Mouse (Mus musculus) heart, embryonic 12.5 days (tissue): ENCODE data around the gene Spop. TPM values are rescaled to one million over a fixed set of nuclear protein-coding genes. Genes with fewer than 3 reads are reported as not detected.

ENCODE experiments used
- ATAC-seq: fragments of 200-750 bp; cut with Nextera tagmentation; 2 replicates; pipeline ENCODE4 v1.8.0; 2017; ENCODE audit warnings: moderate TSS enrichment, moderate library complexity; ENCODE audit not compliant: insufficient number of reproducible peaks, low FRiP score
- H3K27ac ChIP-seq: fragments of 300-500 bp; sonication (generic); 2 replicates; pipeline ENCODE4 v1.5.1; 2016; ENCODE audit warnings: mild to moderate bottlenecking, moderate library complexity; ENCODE audit not compliant: poor library complexity, severe bottlenecking
- H3K27me3 ChIP-seq: fragments of 300-500 bp; sonication (generic); replicated peaks from 2 replicates; pipeline ENCODE4 v1.6.1; 2016; ENCODE audit warnings: mild to moderate bottlenecking, moderate library complexity
- H3K36me3 ChIP-seq: fragments of 300-500 bp; sonication (generic); 2 replicates; pipeline ENCODE4 v1.6.1; 2016; ENCODE audit warnings: mild to moderate bottlenecking, moderate library complexity
- H3K4me1 ChIP-seq: fragments of 300-500 bp; sonication (generic); replicated peaks from 2 replicates; pipeline ENCODE4 v1.6.1; 2016; ENCODE audit warnings: mild to moderate bottlenecking
- H3K4me2 ChIP-seq: fragments of 300-500 bp; sonication (generic); 2 replicates; pipeline ENCODE4 v1.6.1; 2016; ENCODE audit warnings: mild to moderate bottlenecking, moderate library complexity
- H3K4me3 ChIP-seq: fragments of 300-500 bp; sonication (generic); 2 replicates; pipeline ENCODE4 v1.5.1; 2016; ENCODE audit warnings: mild to moderate bottlenecking
- H3K9ac ChIP-seq: fragments of 300-500 bp; sonication (generic); 2 replicates; pipeline ENCODE4 v1.6.1; 2016; ENCODE audit warnings: mild to moderate bottlenecking, moderate library complexity
- H3K9me3 ChIP-seq: fragments of 300-500 bp; sonication (generic); replicated peaks from 2 replicates; pipeline ENCODE4 v1.6.1; 2016; ENCODE audit warnings: mild to moderate bottlenecking, moderate library complexity
- WGBS: fragments of 180-500 bp; shearing (Covaris S2); methylation state at CpG from one replicate; pipeline ENCODE4 v1.1.7; 2016; 5-methylcytosine and 5-hydroxymethylcytosine counted together
- polyA plus RNA-seq: library from polyadenylated mRNA; unstranded; fragments of >200 nt; fragmentation: Nextera tagmentation; extraction: Ambion mirVana; gene quantifications from 2 replicates; pipeline ENCODE4 v1.2.1, GENCODE M21; 2016

Gene Spop
- polyA plus RNA-seq = 115 and 119 TPM in 2 replicates

- Histone ChIP-seq H3K4me2 (peak within 1 kb of the TSS; percentile 69), H3K27me3 (no peaks in the 10 kb centered on the region), H3K27ac (peak within 1 kb of the TSS; percentile 94), H3K4me1 (peaks cover 14% of the 10 kb centered on the region), H3K9me3 (no peaks in the 10 kb centered on the region), H3K36me3 (no peaks in the 10 kb centered on the region), H3K9ac (peak within 1 kb of the TSS; percentile 72), H3K4me3 (peak within 1 kb of the TSS; percentile 70)
- WGBS = 1% methylated on average over 52 of the region's 58 CpGs
- ATAC-seq = peak; percentile 93
These were observed at the start of gene Spop for GRCm38 (mm10) chr11:95413641-95414535. Gene Spop (plus strand): TSS chr11:95414080.

DNA sequence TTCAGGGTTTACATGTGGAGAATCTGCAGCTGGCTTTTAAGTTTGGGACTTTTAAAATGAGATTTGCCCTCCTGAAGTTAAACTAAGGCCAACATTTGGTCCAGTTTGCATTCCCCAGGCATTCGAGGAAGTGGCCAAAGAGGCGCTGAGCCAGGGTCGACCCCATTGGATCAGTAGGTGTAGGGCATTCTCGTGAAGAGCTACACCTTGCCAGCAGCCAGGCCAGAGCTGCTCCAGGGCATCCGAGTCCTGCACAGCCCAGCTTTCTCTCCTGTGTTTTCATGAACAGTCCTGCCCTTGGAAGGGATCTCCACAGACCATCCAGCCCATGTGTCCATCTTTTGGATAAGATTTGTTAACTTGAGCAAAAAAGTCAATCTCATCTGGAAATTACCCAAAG lies 49.5 kb upstream of the Spop start:
- Histone ChIP-seq H3K4me3 (no peak overlapping the region), H3K27me3 (no peaks in the 10 kb centered on the region), H3K9ac (no peak overlapping the region), H3K36me3 (no peaks in the 10 kb centered on the region), H3K4me2 (no peak overlapping the region), H3K27ac (no peak overlapping the region), H3K4me1 (peaks cover 23% of the 10 kb centered on the region), H3K9me3 (no peaks in the 10 kb centered on the region)
- 80% methylated on average over 5 of the region's 5 CpGs for WGBS
- ATAC-seq = no peak

DNA sequence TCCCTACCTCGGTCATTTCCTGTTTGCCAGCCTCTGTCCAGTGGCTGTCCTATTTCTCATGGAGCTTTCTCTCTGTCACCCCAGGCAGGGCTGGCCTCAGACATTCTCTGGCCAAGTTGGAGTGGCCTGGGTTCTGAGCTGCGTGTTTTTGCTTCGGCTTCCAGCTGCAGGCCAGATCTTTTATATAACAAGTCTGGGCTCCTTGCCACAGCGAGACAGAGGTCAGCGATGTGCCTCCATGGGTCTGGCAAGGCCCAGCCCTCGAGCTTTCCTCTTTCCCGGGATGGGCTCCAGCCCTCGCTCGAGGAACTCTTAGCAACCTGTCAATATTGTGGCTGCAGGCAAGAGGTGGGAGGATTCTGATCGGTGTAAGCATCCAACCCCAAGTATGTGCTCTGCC lies 48.3 kb upstream of the Spop start:
- Histone ChIP-seq H3K27ac (peak overlapping the region; percentile 26; the same call in 1 of the 2 replicates), H3K4me1 (peaks cover 31% of the 10 kb centered on the region), H3K27me3 (no peaks in the 10 kb centered on the region), H3K36me3 (0 out of 2 replicates have a peak, but pooled peaks cover 2% of the 10 kb centered on the region), H3K9ac (no peak overlapping the region), H3K9me3 (no peaks in the 10 kb centered on the region), H3K4me3 (no peak overlapping the region), H3K4me2 (no peak overlapping the region)
- no peak for ATAC-seq
- 59% methylated on average over 10 of the region's 10 CpGs for WGBS

DNA sequence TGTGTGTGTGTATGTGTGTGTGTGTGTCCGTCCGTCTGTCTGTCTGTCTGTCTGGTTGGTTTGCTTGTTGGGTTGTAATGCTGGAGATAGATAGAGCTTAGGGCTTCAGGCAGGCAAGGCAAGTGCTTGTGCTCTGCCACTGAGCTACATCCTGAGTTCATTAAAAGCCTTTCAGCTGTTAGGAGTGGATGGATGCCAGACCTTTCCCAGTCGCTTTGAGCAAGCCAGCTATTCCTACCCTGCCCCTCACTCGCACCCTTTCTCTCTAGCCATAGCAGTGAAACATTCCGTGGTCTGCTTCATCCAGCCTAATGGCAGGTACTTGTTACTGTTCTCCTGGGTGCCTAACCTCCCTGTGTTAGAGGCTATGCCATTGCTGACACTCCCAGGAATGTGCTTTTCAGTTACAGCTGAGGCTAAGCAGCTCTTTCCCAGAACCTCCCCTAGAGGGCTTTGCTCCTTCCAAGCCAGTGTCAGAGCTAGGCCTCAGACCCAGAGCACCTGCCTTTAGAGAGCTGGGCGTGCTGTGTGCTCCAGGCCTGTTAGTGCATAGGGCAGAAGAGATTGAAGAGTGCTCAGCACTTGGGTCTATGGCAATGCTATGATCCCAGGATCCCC lies 47.5 kb upstream of the Spop start:
- H3K4me2 ChIP-seq = no peak overlapping the region
- no peaks in the 10 kb centered on the region for H3K27me3 ChIP-seq
- H3K4me1 ChIP-seq = peaks cover 31% of the 10 kb centered on the region
- H3K27ac ChIP-seq = peak overlapping the region; percentile 26; the same call in 1 of the 2 replicates
- H3K9me3 ChIP-seq = no peaks in the 10 kb centered on the region
- ATAC-seq = no peak
- 77% methylated on average over 6 of the region's 6 CpGs for WGBS
- H3K36me3 ChIP-seq = 0 out of 2 replicates have a peak, but pooled peaks cover 2% of the 10 kb centered on the region
- no peak overlapping the region for H3K9ac ChIP-seq
- H3K4me3 ChIP-seq = no peak overlapping the region

DNA sequence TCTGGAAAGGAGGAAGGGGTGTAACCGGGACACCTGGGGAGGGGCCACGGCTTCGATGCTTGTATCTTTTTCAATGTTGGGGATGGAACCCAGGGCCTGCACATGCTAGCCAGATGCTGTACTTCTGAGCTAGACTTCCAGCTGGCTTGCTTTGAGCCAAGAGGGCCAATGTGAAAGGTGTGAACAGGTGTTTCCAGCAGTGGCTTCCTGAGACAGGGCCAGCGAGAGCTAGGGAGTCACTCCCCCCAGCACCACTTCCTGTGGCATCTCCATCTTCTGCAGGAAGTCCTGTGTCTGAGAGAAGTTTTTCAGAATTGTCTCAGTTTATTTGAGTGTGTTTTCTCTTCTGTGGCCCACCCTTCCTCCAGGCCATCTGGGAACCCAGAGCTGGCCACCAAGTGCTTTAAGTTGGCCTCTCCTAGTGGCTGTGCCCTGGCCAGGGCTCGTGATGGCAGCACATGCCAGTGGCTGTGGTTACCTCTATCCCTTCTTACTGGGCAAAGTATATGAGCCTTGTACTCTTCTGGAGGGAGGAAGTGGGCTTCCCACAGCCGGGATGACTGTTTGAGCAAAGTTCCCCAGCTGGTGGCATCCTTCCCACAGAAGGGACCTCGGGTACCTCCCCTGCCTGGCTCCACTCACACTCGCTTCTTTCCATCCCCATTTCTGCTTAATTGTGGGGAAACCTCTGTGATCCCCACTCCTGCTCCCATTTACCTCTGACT lies 46.7 kb upstream of the Spop start:
- Histone ChIP-seq H3K4me2 (no peak overlapping the region), H3K27ac (no peak overlapping the region), H3K9me3 (no peaks in the 10 kb centered on the region), H3K9ac (no peak overlapping the region), H3K4me1 (peaks cover 31% of the 10 kb centered on the region), H3K36me3 (peaks cover 8% of the 10 kb centered on the region; the same call in 1 of the 2 replicates), H3K4me3 (no peak overlapping the region), H3K27me3 (no peaks in the 10 kb centered on the region)
- ATAC-seq = no peak
- 82% methylated on average over 8 of the region's 8 CpGs for WGBS

DNA sequence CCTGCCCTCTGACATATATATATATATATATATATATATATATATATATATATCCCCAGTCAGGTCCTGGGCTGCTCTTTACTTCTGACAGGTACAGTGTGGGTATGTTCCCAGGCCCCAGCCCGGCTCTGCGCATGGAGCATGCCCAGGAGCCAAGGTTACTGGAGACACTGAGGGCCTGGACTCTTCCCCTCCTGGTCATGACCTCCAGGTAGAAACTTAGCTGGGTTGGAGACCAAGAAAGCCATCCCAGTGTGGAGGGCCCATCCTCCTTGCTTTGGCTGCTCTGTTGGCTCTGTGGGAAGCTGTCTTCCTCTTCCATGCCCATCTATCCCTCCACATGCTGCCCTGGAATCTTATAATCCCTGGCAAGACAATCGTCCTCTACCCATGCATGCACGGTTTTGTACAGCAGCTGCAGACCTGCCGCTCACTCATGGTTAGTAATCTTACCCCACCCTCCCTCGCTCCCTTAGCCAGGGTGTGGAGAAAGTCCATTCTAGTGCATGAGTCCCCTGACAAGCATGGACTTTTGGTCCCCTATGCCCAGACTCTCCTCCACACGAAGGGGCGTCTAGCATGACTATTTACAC lies 45.6 kb upstream of the Spop start:
- Histone ChIP-seq H3K4me1 (peaks cover 31% of the 10 kb centered on the region), H3K27me3 (no peaks in the 10 kb centered on the region), H3K9me3 (no peaks in the 10 kb centered on the region), H3K36me3 (peaks cover 12% of the 10 kb centered on the region), H3K9ac (no peak overlapping the region), H3K27ac (no peak overlapping the region), H3K4me3 (no peak overlapping the region), H3K4me2 (no peak overlapping the region)
- WGBS = 90% methylated on average over 8 of the region's 8 CpGs
- ATAC-seq = no peak

DNA sequence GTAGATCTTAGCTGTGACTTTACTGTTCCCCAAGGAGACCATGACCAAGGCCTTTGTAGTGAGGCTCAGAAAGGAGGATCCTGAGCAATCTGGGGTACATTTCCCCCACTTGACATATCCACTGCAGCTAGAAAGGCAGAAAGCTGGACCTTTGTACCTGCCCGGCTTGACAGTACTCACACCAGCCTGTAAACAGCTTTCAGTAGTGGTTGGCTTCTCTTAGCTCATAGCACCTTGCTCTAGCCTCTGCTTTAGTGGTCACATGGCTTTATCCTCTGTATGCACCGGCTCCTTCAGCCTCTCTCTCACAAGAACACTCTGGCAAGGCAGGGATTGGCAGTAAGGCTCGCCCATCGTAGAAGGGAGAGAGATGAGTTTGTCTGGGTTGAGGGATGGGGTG lies 45.0 kb upstream of the Spop start:
- no peak overlapping the region for H3K27ac ChIP-seq
- no peak for ATAC-seq
- H3K4me3 ChIP-seq = no peak overlapping the region
- peaks cover 16% of the 10 kb centered on the region for H3K36me3 ChIP-seq
- no peaks in the 10 kb centered on the region for H3K27me3 ChIP-seq
- 87% methylated on average over 4 of the region's 4 CpGs for WGBS
- H3K4me1 ChIP-seq = peaks cover 31% of the 10 kb centered on the region
- no peaks in the 10 kb centered on the region for H3K9me3 ChIP-seq
- H3K9ac ChIP-seq = no peak overlapping the region
- H3K4me2 ChIP-seq = no peak overlapping the region

- peaks cover 24% of the 10 kb centered on the region for H3K36me3 ChIP-seq
- WGBS = 66% methylated on average over 15 of the region's 15 CpGs
- no peak overlapping the region for H3K4me3 ChIP-seq
- H3K9me3 ChIP-seq = no peaks in the 10 kb centered on the region
- H3K9ac ChIP-seq = no peak overlapping the region
- H3K27ac ChIP-seq = no peak overlapping the region
- H3K4me2 ChIP-seq = no peak overlapping the region
- H3K27me3 ChIP-seq = no peaks in the 10 kb centered on the region
- H3K4me1 ChIP-seq = peaks cover 29% of the 10 kb centered on the region
- no peak for ATAC-seq
These were observed 43.7 kb upstream of the Spop start for GRCm38 (mm10) chr11:95369964-95370890.

- Histone ChIP-seq H3K9me3 (no peaks in the 10 kb centered on the region), H3K36me3 (peaks cover 34% of the 10 kb centered on the region), H3K9ac (no peak overlapping the region), H3K4me2 (no peak overlapping the region), H3K4me1 (peaks cover 19% of the 10 kb centered on the region), H3K27ac (no peak overlapping the region), H3K4me3 (no peak overlapping the region), H3K27me3 (no peaks in the 10 kb centered on the region)
- ATAC-seq = no peak
- WGBS = 87% methylated on average over 7 of the region's 7 CpGs
These were observed 42.7 kb upstream of the Spop start for GRCm38 (mm10) chr11:95371182-95371581.

DNA sequence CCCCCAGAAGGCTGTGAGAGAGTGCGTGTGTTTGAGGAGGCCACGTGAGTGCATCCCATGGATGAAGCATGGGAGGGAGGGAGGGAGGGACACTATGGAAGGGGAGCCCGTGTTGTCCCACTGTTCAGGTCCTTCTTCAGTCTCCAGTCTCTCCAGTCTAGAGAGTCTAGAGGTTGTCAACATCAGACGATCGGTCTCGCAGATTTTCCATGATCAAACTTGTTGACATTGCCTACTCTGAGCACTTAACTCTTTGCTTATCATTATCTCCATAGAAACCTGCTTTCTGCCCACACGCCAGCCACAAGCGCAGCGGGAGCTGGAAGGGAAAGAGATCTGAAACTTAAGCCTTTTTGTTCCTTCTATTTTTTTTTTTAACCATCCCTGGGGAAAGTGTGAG lies 35.0 kb upstream of the Spop start:
- H3K27me3 ChIP-seq = no peaks in the 10 kb centered on the region
- H3K36me3 ChIP-seq = peaks cover 43% of the 10 kb centered on the region
- no peaks in the 10 kb centered on the region for H3K9me3 ChIP-seq
- no peak overlapping the region for H3K4me3 ChIP-seq
- no peak overlapping the region for H3K27ac ChIP-seq
- 35% methylated on average over 9 of the region's 9 CpGs for WGBS
- no peak overlapping the region for H3K9ac ChIP-seq
- ATAC-seq = no peak
- H3K4me2 ChIP-seq = 0 out of 2 replicates have a peak overlapping the region, but pooled peaks have one; percentile 4
- H3K4me1 ChIP-seq = peaks cover 19% of the 10 kb centered on the region
